ENCODE assay signal across 7 mouse cellular contexts in the genomic region with DNA sequence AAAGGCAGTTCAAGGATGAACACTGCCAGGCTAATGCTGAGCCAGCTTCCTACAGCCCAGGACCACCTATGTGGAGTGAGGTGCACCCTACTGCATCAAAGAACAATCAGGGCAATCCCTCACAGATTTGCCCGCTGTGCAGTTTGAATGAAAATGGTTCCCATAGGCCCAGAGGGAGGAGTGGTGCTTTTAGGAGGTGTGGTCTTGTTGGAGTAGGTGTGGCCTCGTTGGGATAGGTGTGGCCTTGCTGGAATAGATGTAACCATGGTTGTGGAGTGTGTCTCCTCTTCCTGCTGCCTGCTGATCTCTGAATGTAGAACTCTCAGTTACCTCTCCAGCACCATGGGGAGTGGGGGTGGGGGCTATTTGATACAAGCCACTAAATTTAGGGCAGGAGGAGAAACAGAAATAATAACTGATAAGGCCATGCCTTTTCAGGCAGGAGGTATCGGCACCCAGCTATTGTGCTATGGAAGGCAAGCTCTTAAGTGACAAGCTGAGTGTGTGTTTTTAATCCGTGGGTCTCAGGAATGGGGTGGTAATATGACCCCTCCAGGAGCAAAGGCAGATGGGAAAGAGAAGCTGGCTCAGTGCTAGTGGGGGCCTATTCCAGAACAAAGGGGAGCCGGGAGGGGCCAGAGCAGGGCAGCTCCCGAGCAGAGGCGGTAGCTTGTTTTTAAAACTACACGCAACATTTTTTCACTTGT. TPM values are rescaled to one million over a fixed set of nuclear protein-coding genes. Genes with fewer than 3 reads are reported as not detected.
DNase-seq lines count a peak whose midpoint lies in the region; ATAC-seq and TF ChIP-seq lines count a peak whose summit lies in the region.

No protein-coding gene starts in this region.

- 0 out of 2 replicates have a peak, but pooled peaks have one; percentile 14 for ATAC-seq in intestine, embryonic 16.5 days
- no peak for ATAC-seq in intestine, embryonic 15.5 days
- peak; percentile 86 for ATAC-seq in embryonic facial prominence, embryonic 14.5 days (ENCODE audit: low read depth)
- peak; percentile 62; the same call in 1 of the 2 replicates for ATAC-seq in limb, embryonic 15.5 days (ENCODE audit: insufficient number of reproducible peaks, low FRiP score, low TSS enrichment, low read depth)

- H3K9ac ChIP-seq in intestine, embryonic 16.5 days (ENCODE audit: low read depth, low read length): no peak overlapping the region
- no peak overlapping the region for H3K9ac ChIP-seq in intestine, embryonic 15.5 days
- H3K9ac ChIP-seq in ES-E14 (ENCODE audit: insufficient read depth, low read depth, low read length, poor library complexity, severe bottlenecking): peak overlapping the region; percentile 18; the same call in 1 of the 2 replicates
- H3K9ac ChIP-seq in embryonic facial prominence, embryonic 14.5 days (ENCODE audit: low read depth, low read length): 0 out of 2 replicates have a peak overlapping the region, but pooled peaks have one; percentile 26
- no peak overlapping the region for H3K9ac ChIP-seq in limb, embryonic 15.5 days

- H3K27me3 ChIP-seq in intestine, embryonic 16.5 days (replicated peaks; ENCODE audit: control insufficient read depth, insufficient read depth, low read length): no peaks in the 10 kb centered on the region
- no peaks in the 10 kb centered on the region for H3K27me3 ChIP-seq in intestine, embryonic 15.5 days (replicated peaks)
- no peaks in the 10 kb centered on the region for H3K27me3 ChIP-seq in embryonic facial prominence, embryonic 14.5 days (replicated peaks; ENCODE audit: control insufficient read depth, insufficient read depth, low read length)
- no peaks in the 10 kb centered on the region for H3K27me3 ChIP-seq in limb, embryonic 15.5 days

- WGBS in intestine, embryonic 16.5 days: 62% methylated on average over 8 of the region's 8 CpGs
- WGBS in intestine, embryonic 15.5 days: 71% methylated on average over 8 of the region's 8 CpGs
- WGBS in embryonic facial prominence, embryonic 14.5 days: 40% methylated on average over 8 of the region's 8 CpGs
- WGBS in limb, embryonic 15.5 days: 48% methylated on average over 8 of the region's 8 CpGs

- no peak overlapping the region for H3K27ac ChIP-seq in intestine, embryonic 16.5 days (ENCODE audit: low read length)
- H3K27ac ChIP-seq in intestine, embryonic 15.5 days: no peak overlapping the region
- H3K27ac ChIP-seq in ES-E14 (ENCODE audit: insufficient read depth, low read depth, low read length, poor library complexity, severe bottlenecking): peak overlapping the region; percentile 58
- H3K27ac ChIP-seq in embryonic facial prominence, embryonic 14.5 days (replicated peaks; ENCODE audit: low read depth, low read length): peak overlapping the region; percentile 71
- H3K27ac ChIP-seq in limb, embryonic 15.5 days: peak overlapping the region; percentile 72

- no peak overlapping the region for H3K4me2 ChIP-seq in intestine, embryonic 16.5 days (ENCODE audit: low read depth, low read length)
- no peak overlapping the region for H3K4me2 ChIP-seq in intestine, embryonic 15.5 days (replicated peaks)
- 0 out of 2 replicates have a peak overlapping the region, but pooled peaks have one; percentile 10 for H3K4me2 ChIP-seq in embryonic facial prominence, embryonic 14.5 days (ENCODE audit: low read depth, low read length)
- H3K4me2 ChIP-seq in limb, embryonic 15.5 days: no peak overlapping the region

- in situ Hi-C loops in ES-E14 (cut with MboI; ENCODE audit: low sequenced_read_pairs in 2 of 2, unreplicated experiment in 2 of 2): no loop called here

- no peaks in the 10 kb centered on the region for H3K9me3 ChIP-seq in intestine, embryonic 16.5 days (ENCODE audit: control insufficient read depth, low read length)
- H3K9me3 ChIP-seq in intestine, embryonic 15.5 days: no peaks in the 10 kb centered on the region
- H3K9me3 ChIP-seq in ES-E14 (ENCODE audit: control insufficient read depth, insufficient read depth, low read depth, low read length): no peaks in the 10 kb centered on the region
- no peaks in the 10 kb centered on the region for H3K9me3 ChIP-seq in embryonic facial prominence, embryonic 14.5 days (ENCODE audit: control insufficient read depth, low read length)
- H3K9me3 ChIP-seq in limb, embryonic 15.5 days: no peaks in the 10 kb centered on the region

- no peak overlapping the region for H3K4me3 ChIP-seq in intestine, embryonic 16.5 days (ENCODE audit: low read length)
- H3K4me3 ChIP-seq in intestine, embryonic 15.5 days (replicated peaks): no peak overlapping the region
- H3K4me3 ChIP-seq in ES-E14 (ENCODE audit: insufficient read depth in 1 of 2, low read depth in 1 of 2, low read length in 2 of 2, poor library complexity in 1 of 2, severe bottlenecking in 1 of 2): peak overlapping the region; percentile 6 to 53; a peak in 3 of 4 replicates
- no peak overlapping the region for H3K4me3 ChIP-seq in embryonic facial prominence, embryonic 14.5 days (ENCODE audit: low read depth, low read length)
- H3K4me3 ChIP-seq in limb, embryonic 15.5 days: no peak overlapping the region

- DNase-seq in ES-E14 (ENCODE audit: low read depth, low spot score): peak; percentile 81
- DNase-seq in embryonic facial prominence, embryonic 14.5 days (ENCODE audit: low spot score): peak; percentile 73
- DNase-seq in embryo, embryonic 9.5 days (ENCODE audit: extremely low spot score): no peak
- no peak for DNase-seq in spleen, adult 18-20 months

- H3K4me1 ChIP-seq in intestine, embryonic 16.5 days (ENCODE audit: control insufficient read depth, insufficient read depth, low read length): no peaks in the 10 kb centered on the region
- 0 out of 2 replicates have a peak, but pooled peaks cover 4% of the 10 kb centered on the region for H3K4me1 ChIP-seq in intestine, embryonic 15.5 days (replicated peaks)
- peaks cover 13 to 22% of the 10 kb centered on the region in 2 experiments for H3K4me1 ChIP-seq in ES-E14 (ENCODE audit: control insufficient read depth in 2 of 2, insufficient read depth in 2 of 2, low read length in 2 of 2, poor library complexity in 1 of 2)
- peaks cover 10% of the 10 kb centered on the region for H3K4me1 ChIP-seq in embryonic facial prominence, embryonic 14.5 days (ENCODE audit: control insufficient read depth, insufficient read depth, low read length)
- peaks cover 24% of the 10 kb centered on the region for H3K4me1 ChIP-seq in limb, embryonic 15.5 days

- H3K36me3 ChIP-seq in intestine, embryonic 16.5 days (ENCODE audit: control insufficient read depth, insufficient read depth, low read length): no peaks in the 10 kb centered on the region
- no peaks in the 10 kb centered on the region for H3K36me3 ChIP-seq in intestine, embryonic 15.5 days
- H3K36me3 ChIP-seq in ES-E14 (ENCODE audit: control insufficient read depth, insufficient read depth, low read length, poor library complexity, severe bottlenecking): no peaks in the 10 kb centered on the region
- H3K36me3 ChIP-seq in embryonic facial prominence, embryonic 14.5 days (ENCODE audit: control insufficient read depth, insufficient read depth, low read length): no peaks in the 10 kb centered on the region
- H3K36me3 ChIP-seq in limb, embryonic 15.5 days: no peaks in the 10 kb centered on the region

TF ChIP-seq in ES-E14, 5 proteins besides CTCF, POLR2A, EP300 and RAD21:
- peak; percentile 79 for TF ChIP-seq MAFK (IDR thresholded peaks at IDR 0.05; ENCODE audit: insufficient read depth, low read depth, low read length)
- no peak for TF ChIP-seq HCFC1 (IDR thresholded peaks at IDR 0.05; ENCODE audit: borderline replicate concordance, insufficient read depth, low read length)

RNA-seq across cellular contexts. Expression of gene Psmg4, which starts 6.5 kb away (rescaled TPM):
- polyA plus RNA-seq in intestine, embryonic 16.5 days (2015; fragmentation: Nextera tagmentation; extraction: Ambion mirVana): 66.7 and 67.2 TPM in 2 replicates
- 71.3 and 88.2 TPM in 2 replicates for polyA plus RNA-seq in intestine, embryonic 15.5 days (2015; fragmentation: Nextera tagmentation; extraction: Ambion mirVana)
- total RNA-seq in ES-E14 (2012; rRNA removed): 80.1 and 99.8 TPM in 2 replicates
- polyA plus RNA-seq in embryonic facial prominence, embryonic 14.5 days (2014; fragmentation: Nextera tagmentation; extraction: Ambion mirVana): 76.0 and 76.5 TPM in 2 replicates
- 62.6 and 65.5 TPM in 2 replicates for polyA plus RNA-seq in limb, embryonic 15.5 days (2015; fragmentation: Nextera tagmentation; extraction: Ambion mirVana)

RNA-seq across cellular contexts. Expression of gene Tubb2b, which starts 26.0 kb away (rescaled TPM):
- 30.4 and 36.0 TPM in 2 replicates for polyA plus RNA-seq in intestine, embryonic 16.5 days (2015; fragmentation: Nextera tagmentation; extraction: Ambion mirVana)
- polyA plus RNA-seq in intestine, embryonic 15.5 days (2015; fragmentation: Nextera tagmentation; extraction: Ambion mirVana): 33.5 and 34.2 TPM in 2 replicates
- 122 and 139 TPM in 2 replicates for total RNA-seq in ES-E14 (2012; rRNA removed)
- polyA plus RNA-seq in embryonic facial prominence, embryonic 14.5 days (2014; fragmentation: Nextera tagmentation; extraction: Ambion mirVana): 51.3 and 52.1 TPM in 2 replicates
- polyA plus RNA-seq in limb, embryonic 15.5 days (2015; fragmentation: Nextera tagmentation; extraction: Ambion mirVana): 33.5 and 34.5 TPM in 2 replicates

Comparison
In these comparisons a context has a peak if more than half of its experiments do, and no peak if none do; other contexts are left out.
1. H3K27ac ChIP-seq: peak in ES-E14 (single experiment), embryonic facial prominence, embryonic 14.5 days (single experiment) and limb, embryonic 15.5 days (single experiment); none in intestine, embryonic 16.5 days (single experiment) and intestine, embryonic 15.5 days (single experiment).
2. H3K4me3 ChIP-seq: peak in ES-E14 (2 of 2); none in intestine, embryonic 16.5 days (single experiment), intestine, embryonic 15.5 days (single experiment), embryonic facial prominence, embryonic 14.5 days (single experiment) and limb, embryonic 15.5 days (single experiment).
3. H3K9ac ChIP-seq: peak in ES-E14 (single experiment) and embryonic facial prominence, embryonic 14.5 days (single experiment); none in intestine, embryonic 16.5 days (single experiment), intestine, embryonic 15.5 days (single experiment) and limb, embryonic 15.5 days (single experiment).
4. DNase-seq: peak in ES-E14 (single experiment) and embryonic facial prominence, embryonic 14.5 days (single experiment); none in embryo, embryonic 9.5 days (single experiment) and spleen, adult 18-20 months (0 of 2).